Mouse (Mus musculus) bone marrow, adult 2 months (tissue): Measurements from ENCODE around the gene Rpl15. TPM values are rescaled to one million over a fixed set of nuclear protein-coding genes. Genes with fewer than 3 reads are reported as not detected.
A peak's percentile ranks its signal among the peaks of the same experiment; 100 is the strongest.

Source experiments
- H3K27ac ChIP-seq: fragments of 200-500 bp; 2 replicates; pipeline ENCODE4 v1.5.1; 2012; ENCODE audit warnings: low read depth, mild to moderate bottlenecking, control low read depth, inconsistent platforms, low read length; ENCODE audit not compliant: control insufficient read depth, poor library complexity, insufficient read depth
- H3K4me1 ChIP-seq: fragments of 200-500 bp; 2 replicates; pipeline ENCODE4 v1.6.1; 2011; ENCODE audit warnings: low read length; ENCODE audit not compliant: control insufficient read depth, insufficient read depth
- H3K4me3 ChIP-seq: fragments of 200-500 bp; replicated peaks from 2 replicates; pipeline ENCODE3; 2011; ENCODE audit warnings: mild to moderate bottlenecking, low read depth, low read length, control low read depth; ENCODE audit not compliant: control insufficient read depth
- CTCF ChIP-seq: fragments of 200-500 bp; IDR thresholded peaks from 2 replicates; pipeline ENCODE4 v1.5.1; 2011; ENCODE audit warnings: low read length, control low read depth; ENCODE audit not compliant: control insufficient read depth, insufficient read depth
- POLR2A ChIP-seq: fragments of 200-500 bp; IDR thresholded peaks from 2 replicates; pipeline ENCODE4 v1.6.1; 2011; ENCODE audit warnings: low read depth, mild to moderate bottlenecking, control low read depth, low read length, borderline replicate concordance; ENCODE audit not compliant: control insufficient read depth
- WGBS: fragments of 180-500 bp; shearing (Covaris S2); methylation state at CpG from one replicate; pipeline ENCODE4 v1.1.7; 2018; 5-methylcytosine and 5-hydroxymethylcytosine counted together
- polyA plus RNA-seq: library from polyadenylated mRNA; stranded (reverse); fragments of >200 nt; gene quantifications from 2 replicates; pipeline ENCODE4 v1.2.4, GENCODE M21; 2011; ENCODE audit warnings: low replicate concordance; ENCODE audit not compliant: missing spikeins, insufficient read depth, insufficient read length

Gene Rpl15
- polyA plus RNA-seq = 129 and 288 TPM in 2 replicates

- WGBS = under 1% methylated on average over 78 of the region's 78 CpGs
- peak; percentile 71 for TF ChIP-seq POLR2A
- 0 out of 2 replicates have a peak, but pooled peaks have one; percentile 8 for TF ChIP-seq CTCF
- Histone ChIP-seq H3K4me1 (no peaks in the 10 kb centered on the region; the same call in 1 of the 2 replicates), H3K4me3 (peak within 1 kb of the TSS; percentile 89), H3K27ac (peak within 1 kb of the TSS; percentile 78)
Measured at GRCm38 (mm10) chr14:18270529-18271441, at the start of gene Rpl15, which contains the start of gene Nkiras1. Gene Rpl15 (minus strand): TSS chr14:18271391. Gene Nkiras1 (plus strand): TSS chr14:18271136.

- Histone ChIP-seq H3K4me1 (no peaks in the 10 kb centered on the region), H3K27ac (no peak overlapping the region), H3K4me3 (no peak overlapping the region)
- 66% methylated on average over 11 of the region's 11 CpGs for WGBS
- TF ChIP-seq POLR2A (no peak), CTCF (no peak)
Measured at GRCm38 (mm10) chr14:18317457-18318411, 46.5 kb upstream of the Rpl15 start.

GRCm38 (mm10) chr14:18304165-18304564 lies 33.0 kb upstream of the Rpl15 start:
- Histone ChIP-seq H3K4me3 (no peak overlapping the region), H3K4me1 (peaks cover 3% of the 10 kb centered on the region; the same call in 1 of the 2 replicates), H3K27ac (no peak overlapping the region)
- no peak for TF ChIP-seq CTCF
- TF ChIP-seq POLR2A = no peak
- 90% methylated on average over 5 of the region's 5 CpGs for WGBS

GRCm38 (mm10) chr14:18303262-18303661 lies 32.1 kb upstream of the Rpl15 start:
- TF ChIP-seq POLR2A = no peak
- no peak for TF ChIP-seq CTCF
- 77% methylated on average over 4 of the region's 4 CpGs for WGBS
- Histone ChIP-seq H3K4me1 (peaks cover 5% of the 10 kb centered on the region; the same call in 1 of the 2 replicates), H3K27ac (no peak overlapping the region), H3K4me3 (no peak overlapping the region)

- H3K4me1 ChIP-seq = peaks cover 5% of the 10 kb centered on the region; the same call in 1 of the 2 replicates
- 63% methylated on average over 3 of the region's 3 CpGs for WGBS
- no peak overlapping the region for H3K4me3 ChIP-seq
- no peak overlapping the region for H3K27ac ChIP-seq
- no peak for TF ChIP-seq POLR2A
- TF ChIP-seq CTCF = no peak
Measured at GRCm38 (mm10) chr14:18302750-18303149, 31.6 kb upstream of the Rpl15 start.

- H3K4me3 ChIP-seq = no peak overlapping the region
- WGBS = 9% methylated on average over 3 of the region's 3 CpGs
- no peak overlapping the region; the same call in 1 of the 2 replicates for H3K27ac ChIP-seq
- H3K4me1 ChIP-seq = peaks cover 5% of the 10 kb centered on the region; the same call in 1 of the 2 replicates
- TF ChIP-seq POLR2A (no peak), CTCF (no peak)
Measured at GRCm38 (mm10) chr14:18301591-18301990, 30.4 kb upstream of the Rpl15 start.

- no peak for TF ChIP-seq CTCF
- TF ChIP-seq POLR2A = no peak
- Histone ChIP-seq H3K4me1 (peaks cover 5% of the 10 kb centered on the region; the same call in 1 of the 2 replicates), H3K27ac (no peak overlapping the region), H3K4me3 (no peak overlapping the region)
- WGBS = 81% methylated on average over 2 of the region's 2 CpGs
Measured at GRCm38 (mm10) chr14:18300676-18301075, 29.5 kb upstream of the Rpl15 start.

GRCm38 (mm10) chr14:18298874-18299273 lies 27.7 kb upstream of the Rpl15 start:
- Histone ChIP-seq H3K4me3 (no peak overlapping the region), H3K27ac (no peak overlapping the region), H3K4me1 (peaks cover 5% of the 10 kb centered on the region; the same call in 1 of the 2 replicates)
- TF ChIP-seq POLR2A = no peak
- TF ChIP-seq CTCF = no peak
- WGBS = 81% methylated on average over 2 of the region's 2 CpGs
